Mouse (Mus musculus): ENCODE measurements around the gene Lingo3.

GRCm38 (mm10) chr10:80818599-80819281, 25.1 kb downstream of the Lingo3 start:
- TF ChIP-seq CTCF (IDR thresholded peaks at IDR 0.05; ENCODE audit: borderline replicate concordance, insufficient read depth, low read length) (no peak), POLR2A (IDR thresholded peaks at IDR 0.05; ENCODE audit: low read depth, low read length) (no peak)
